In genomic region chr14:46578051-46579000, GRCm38 (mm10) we compare ENCODE assay signal across 16 mouse cellular contexts.
A peak's percentile ranks its signal among the peaks of the same experiment; 100 is the strongest.
DNase-seq lines count a peak whose midpoint lies in the region; ATAC-seq lines count a peak whose summit lies in the region.
"Had no signal": no experiment of that assay in that cellular context is flagged by ENCODE, and none has a peak within 500 bp of the region (broad histone marks: within the 10 kb centered on the region; RNA-seq: fewer than 3 reads in every experiment).

No protein-coding gene starts in this region.

- H3K4me2 ChIP-seq in forebrain, embryonic 12.5 days: no peak overlapping the region
- no peak overlapping the region for H3K4me2 ChIP-seq in midbrain, embryonic 11.5 days
- H3K4me2 ChIP-seq in midbrain, embryonic 14.5 days (ENCODE audit: low read length): no peak overlapping the region
- H3K4me2 ChIP-seq: heart, embryonic 11.5 days; hindbrain, embryonic 13.5 days; limb, embryonic 15.5 days had no signal

- no peak overlapping the region for H3K9ac ChIP-seq in forebrain, embryonic 12.5 days
- no peak overlapping the region for H3K9ac ChIP-seq in midbrain, embryonic 11.5 days (ENCODE audit: low read length)
- H3K9ac ChIP-seq in midbrain, embryonic 14.5 days (replicated peaks; ENCODE audit: low read length): no peak overlapping the region
- H3K9ac ChIP-seq: hindbrain, embryonic 13.5 days; limb, embryonic 15.5 days had no signal

- peaks cover 9% of the 10 kb centered on the region; the same call in 1 of the 2 replicates for H3K27me3 ChIP-seq in forebrain, embryonic 10.5 days (ENCODE audit: poor library complexity, severe bottlenecking)
- H3K27me3 ChIP-seq in forebrain, embryonic 12.5 days: no peaks in the 10 kb centered on the region
- H3K27me3 ChIP-seq in midbrain, embryonic 11.5 days (ENCODE audit: control insufficient read depth, insufficient read depth, low read length): no peaks in the 10 kb centered on the region
- H3K27me3 ChIP-seq in midbrain, embryonic 14.5 days (ENCODE audit: control insufficient read depth, insufficient read depth, low read length): no peaks in the 10 kb centered on the region
- H3K27me3 ChIP-seq: hindbrain, embryonic 13.5 days; limb, embryonic 15.5 days had no signal

- peaks cover 34% of the 10 kb centered on the region for H3K4me1 ChIP-seq in forebrain, embryonic 10.5 days
- peaks cover 13% of the 10 kb centered on the region for H3K4me1 ChIP-seq in forebrain, embryonic 12.5 days
- H3K4me1 ChIP-seq in midbrain, embryonic 11.5 days (ENCODE audit: control insufficient read depth, insufficient read depth, low read length): no peaks in the 10 kb centered on the region
- H3K4me1 ChIP-seq in midbrain, embryonic 14.5 days (ENCODE audit: control insufficient read depth, insufficient read depth, low read length): no peaks in the 10 kb centered on the region
- H3K4me1 ChIP-seq: hindbrain, embryonic 13.5 days had no signal

- WGBS in forebrain, embryonic 10.5 days: 70% methylated on average over 13 of the region's 13 CpGs
- 61% methylated on average over 13 of the region's 13 CpGs for WGBS in forebrain, embryonic 12.5 days
- 61% methylated on average over 13 of the region's 13 CpGs for WGBS in midbrain, embryonic 11.5 days
- WGBS in midbrain, embryonic 14.5 days: 56% methylated on average over 13 of the region's 13 CpGs

- H3K9me3 ChIP-seq in forebrain, embryonic 10.5 days: no peaks in the 10 kb centered on the region
- no peaks in the 10 kb centered on the region for H3K9me3 ChIP-seq in forebrain, embryonic 12.5 days
- H3K9me3 ChIP-seq in midbrain, embryonic 11.5 days (ENCODE audit: control insufficient read depth, low read length): no peaks in the 10 kb centered on the region
- H3K9me3 ChIP-seq in midbrain, embryonic 14.5 days (ENCODE audit: control insufficient read depth, low read length): no peaks in the 10 kb centered on the region
- H3K9me3 ChIP-seq: hindbrain, embryonic 13.5 days; limb, embryonic 15.5 days had no signal

- DNase-seq in forebrain, embryonic 10.5 days (ENCODE audit: extremely low spot score, low spot score): no peak
- DNase-seq in midbrain, embryonic 11.5 days (ENCODE audit: low spot score, missing footprints): no peak
- no peak for DNase-seq in midbrain, embryonic 14.5 days
- DNase-seq in kidney, postnatal 36 days: no peak
- no peak for DNase-seq in cerebellum, adult 11-12 months
- DNase-seq in urinary bladder, postnatal 25 days (ENCODE audit: low spot score): no peak
- DNase-seq: adrenal gland, adult 2 months; cerebellum, adult 18-20 months; embryo, embryonic 11 days; right cerebral cortex, postnatal 25 days had no signal

- no peaks in the 10 kb centered on the region for H3K36me3 ChIP-seq in forebrain, embryonic 10.5 days (replicated peaks)
- H3K36me3 ChIP-seq in forebrain, embryonic 12.5 days (replicated peaks): no peaks in the 10 kb centered on the region
- no peaks in the 10 kb centered on the region for H3K36me3 ChIP-seq in midbrain, embryonic 11.5 days (ENCODE audit: control insufficient read depth, insufficient read depth, low read length)
- no peaks in the 10 kb centered on the region for H3K36me3 ChIP-seq in midbrain, embryonic 14.5 days (ENCODE audit: control insufficient read depth, insufficient read depth, low read length)
- H3K36me3 ChIP-seq: hindbrain, embryonic 13.5 days; limb, embryonic 15.5 days had no signal

- 0 out of 2 replicates have a peak overlapping the region, but pooled peaks have one; percentile 17 for H3K27ac ChIP-seq in forebrain, embryonic 10.5 days
- H3K27ac ChIP-seq in forebrain, embryonic 12.5 days: no peak overlapping the region
- H3K27ac ChIP-seq in midbrain, embryonic 11.5 days (ENCODE audit: low read depth, low read length): no peak overlapping the region
- H3K27ac ChIP-seq in midbrain, embryonic 14.5 days (replicated peaks; ENCODE audit: low read depth, low read length): no peak overlapping the region
- H3K27ac ChIP-seq: hindbrain, embryonic 13.5 days; limb, embryonic 15.5 days had no signal

- H3K4me3 ChIP-seq in forebrain, embryonic 10.5 days: no peak overlapping the region
- no peak overlapping the region for H3K4me3 ChIP-seq in forebrain, embryonic 12.5 days (replicated peaks)
- no peak overlapping the region for H3K4me3 ChIP-seq in midbrain, embryonic 11.5 days (ENCODE audit: low read depth, low read length)
- no peak overlapping the region for H3K4me3 ChIP-seq in midbrain, embryonic 14.5 days (replicated peaks; ENCODE audit: low read depth, low read length)
- H3K4me3 ChIP-seq: erythroblast, embryonic 14.5 days; hindbrain, embryonic 13.5 days; limb, embryonic 15.5 days had no signal

- no peak for ATAC-seq in forebrain, embryonic 12.5 days (ENCODE audit: low FRiP score)
- ATAC-seq in midbrain, embryonic 11.5 days (ENCODE audit: low FRiP score): 0 out of 2 replicates have a peak, but pooled peaks have one; percentile 19
- ATAC-seq in midbrain, embryonic 14.5 days (ENCODE audit: low FRiP score, low TSS enrichment): no peak
- 0 out of 2 replicates have a peak, but pooled peaks have one; percentile 10 for ATAC-seq in megakaryocyte-erythroid progenitor cell, adult 5-6 weeks (replicated peaks; ENCODE audit: low FRiP score, low TSS enrichment, poor library complexity, severe bottlenecking)

Comparison
In these comparisons a context has a peak if more than half of its experiments do, and no peak if none do; other contexts are left out.
1. ATAC-seq: peak in midbrain, embryonic 11.5 days (single experiment) and megakaryocyte-erythroid progenitor cell, adult 5-6 weeks (single experiment); none in forebrain, embryonic 12.5 days (single experiment) and midbrain, embryonic 14.5 days (single experiment).